In genomic region chr7:142531973-142532521, GRCm38 (mm10) we compare ENCODE assay signal across 9 mouse cellular contexts. TPM values are rescaled to one million over a fixed set of nuclear protein-coding genes. Genes with fewer than 3 reads are reported as not detected.
DNase-seq lines count a peak whose midpoint lies in the region; ATAC-seq and TF ChIP-seq lines count a peak whose summit lies in the region.
"Had no signal": no experiment of that assay in that cellular context is flagged by ENCODE, and none has a peak within 500 bp of the region (broad histone marks: within the 10 kb centered on the region; RNA-seq: fewer than 3 reads in every experiment).

No protein-coding gene starts in this region.

- no peak for TF ChIP-seq CTCF in lung, embryonic 14.5 days (IDR thresholded peaks at IDR 0.05; ENCODE audit: low read depth)

- peaks cover 46% of the 10 kb centered on the region for H3K4me1 ChIP-seq in lung, embryonic 14.5 days (ENCODE audit: insufficient read depth)
- H3K4me1 ChIP-seq in limb, embryonic 15.5 days: peaks cover 58% of the 10 kb centered on the region
- H3K4me1 ChIP-seq in stomach, embryonic 14.5 days (ENCODE audit: control insufficient read depth, insufficient read depth, low read length): peaks cover 43% of the 10 kb centered on the region

- no peak overlapping the region for H3K4me3 ChIP-seq in lung, embryonic 14.5 days (ENCODE audit: low read depth, low read length)
- H3K4me3 ChIP-seq in limb, embryonic 15.5 days: 0 out of 2 replicates have a peak overlapping the region, but pooled peaks have one; percentile 52
- no peak overlapping the region for H3K4me3 ChIP-seq in stomach, embryonic 14.5 days (ENCODE audit: low read depth, low read length)

- H3K27me3 ChIP-seq in lung, embryonic 14.5 days (ENCODE audit: insufficient read depth, low read length): no peaks in the 10 kb centered on the region
- no peaks in the 10 kb centered on the region for H3K27me3 ChIP-seq in limb, embryonic 15.5 days
- no peaks in the 10 kb centered on the region for H3K27me3 ChIP-seq in stomach, embryonic 14.5 days (ENCODE audit: control insufficient read depth, insufficient read depth, low read length)

- H3K9me3 ChIP-seq in lung, embryonic 14.5 days (ENCODE audit: low read depth, low read length): no peaks in the 10 kb centered on the region
- H3K9me3 ChIP-seq in limb, embryonic 15.5 days: no peaks in the 10 kb centered on the region
- no peaks in the 10 kb centered on the region for H3K9me3 ChIP-seq in stomach, embryonic 14.5 days (ENCODE audit: control insufficient read depth, low read depth, low read length)

- peak overlapping the region; percentile 97 for H3K27ac ChIP-seq in lung, embryonic 14.5 days (ENCODE audit: low read depth)
- H3K27ac ChIP-seq in limb, embryonic 15.5 days: peak overlapping the region; percentile 97
- peak overlapping the region; percentile 98 for H3K27ac ChIP-seq in stomach, embryonic 14.5 days (ENCODE audit: low read length)

- H3K9ac ChIP-seq in lung, embryonic 14.5 days: no peak overlapping the region
- no peak overlapping the region for H3K9ac ChIP-seq in limb, embryonic 15.5 days
- no peak overlapping the region for H3K9ac ChIP-seq in stomach, embryonic 14.5 days (replicated peaks; ENCODE audit: low read depth, low read length)

- 67% methylated on average over 4 of the region's 4 CpGs for WGBS in lung, embryonic 14.5 days
- 53% methylated on average over 4 of the region's 4 CpGs for WGBS in limb, embryonic 15.5 days
- 53% methylated on average over 4 of the region's 4 CpGs for WGBS in stomach, embryonic 14.5 days

- H3K36me3 ChIP-seq in lung, embryonic 14.5 days (ENCODE audit: insufficient read depth): peaks cover 4% of the 10 kb centered on the region; the same call in 1 of the 2 replicates
- H3K36me3 ChIP-seq in limb, embryonic 15.5 days: no peaks in the 10 kb centered on the region
- H3K36me3 ChIP-seq in stomach, embryonic 14.5 days (ENCODE audit: control insufficient read depth, insufficient read depth, low read length): peaks cover 4% of the 10 kb centered on the region; the same call in 1 of the 2 replicates

- DNase-seq in lung, embryonic 14.5 days: no peak
- no peak for DNase-seq in lung, adult 18-20 months
- peak; percentile 38 to 49 for DNase-seq in heart, postnatal 14 days
- DNase-seq in B cell, adult 2 months: no peak
- no peak for DNase-seq in thymus, postnatal 0 days (ENCODE audit: low spot score)
- no peak for DNase-seq in cerebellum, adult 8-10 months

- peak overlapping the region; percentile 79; the same call in 1 of the 2 replicates for H3K4me2 ChIP-seq in lung, embryonic 14.5 days
- peak overlapping the region; percentile 71; the same call in 1 of the 2 replicates for H3K4me2 ChIP-seq in limb, embryonic 15.5 days
- H3K4me2 ChIP-seq in stomach, embryonic 14.5 days (replicated peaks; ENCODE audit: low read depth, low read length): no peak overlapping the region; the same call in 1 of the 2 replicates

- ATAC-seq in lung, embryonic 14.5 days (ENCODE audit: insufficient read depth): peak; percentile 1
- peak; percentile 7; the same call in 1 of the 2 replicates for ATAC-seq in limb, embryonic 15.5 days (ENCODE audit: insufficient number of reproducible peaks, low FRiP score, low TSS enrichment, low read depth)
- ATAC-seq in stomach, embryonic 14.5 days (ENCODE audit: insufficient number of reproducible peaks, insufficient read depth, low FRiP score, low read depth): no peak

- intact Hi-C loops in heart, postnatal 14 days (cut with DNase I): no loop called here

RNA-seq across cellular contexts. Expression of gene Mrpl23, which starts 0.4 kb away (rescaled TPM):
- 20.3 and 31.0 TPM in 2 replicates for polyA plus RNA-seq in lung, embryonic 14.5 days (2014; fragmentation: Nextera tagmentation; extraction: Ambion mirVana)
- total RNA-seq in heart, postnatal 14 days (2021): 1 to 10 TPM; 2.7 to 7.4 TPM
- polyA plus RNA-seq in limb, embryonic 15.5 days (2015; fragmentation: Nextera tagmentation; extraction: Ambion mirVana): 28.8 and 30.5 TPM in 2 replicates
- 32.6 and 35.6 TPM in 2 replicates for polyA plus RNA-seq in stomach, embryonic 14.5 days (2014; fragmentation: Nextera tagmentation; extraction: Ambion mirVana)
- 20.1 and 20.7 TPM in 2 replicates for polyA plus RNA-seq in thymus, postnatal 0 days (2015; fragmentation: Nextera tagmentation; extraction: Ambion mirVana)

RNA-seq across cellular contexts. Expression of gene Tnnt3, which starts 33.4 kb away (rescaled TPM):
- polyA plus RNA-seq in lung, embryonic 14.5 days (2014; fragmentation: Nextera tagmentation; extraction: Ambion mirVana): 1.5 and 2.5 TPM in 2 replicates
- 1 to 10 TPM; 1.2 to 1.4 TPM for total RNA-seq in heart, postnatal 14 days (2021)
- 154 and 517 TPM in 2 replicates for polyA plus RNA-seq in limb, embryonic 15.5 days (2015; fragmentation: Nextera tagmentation; extraction: Ambion mirVana)
- 2.2 and 2.6 TPM in 2 replicates for polyA plus RNA-seq in stomach, embryonic 14.5 days (2014; fragmentation: Nextera tagmentation; extraction: Ambion mirVana)
- polyA plus RNA-seq in thymus, postnatal 0 days (2015; fragmentation: Nextera tagmentation; extraction: Ambion mirVana): 4.7 and 5.2 TPM in 2 replicates
- total RNA-seq: layer of hippocampus, adult 2 months had no signal

Comparison
In these comparisons a context has a peak if more than half of its experiments do, and no peak if none do; other contexts are left out.
1. DNase-seq: peak in heart, postnatal 14 days (2 of 2); none in lung, embryonic 14.5 days (single experiment), lung, adult 18-20 months (0 of 2), B cell, adult 2 months (0 of 2), thymus, postnatal 0 days (single experiment) and cerebellum, adult 8-10 months (single experiment).
2. RNA of gene Tnnt3, which starts 33.4 kb away (polyA plus RNA-seq): 154 to 517 TPM in limb, embryonic 15.5 days; 4.7 to 5.2 TPM in thymus, postnatal 0 days, 2.2 to 2.6 TPM in stomach, embryonic 14.5 days and 1.5 to 2.5 TPM in lung, embryonic 14.5 days; every median in the first group is over 10 times any median in the second.
3. Peak in every context shown above with its lines, with median percentiles within 50 percentile points of each other: H3K27ac ChIP-seq.